Mouse (Mus musculus) lung, adult 2 months (tissue): ENCODE data around the gene Bcl9l.

Source experiments
- CTCF ChIP-seq: fragments of 200-500 bp; IDR thresholded peaks from 2 replicates; pipeline ENCODE4 v1.5.1; 2011; ENCODE audit warnings: mild to moderate bottlenecking, low read length, control low read depth; ENCODE audit not compliant: insufficient read depth
- POLR2A ChIP-seq: fragments of 200-500 bp; IDR thresholded peaks from 2 replicates; pipeline ENCODE4 v1.6.1; 2011; ENCODE audit warnings: low read depth, mild to moderate bottlenecking, control low read depth, low read length, borderline replicate concordance; ENCODE audit errors: extremely low read depth

GRCm38 (mm10) chr9:44515891-44516290, 33.3 kb downstream of the Bcl9l start:
- no peak for TF ChIP-seq CTCF
- TF ChIP-seq POLR2A: no peak
